Mouse (Mus musculus) macrophage (primary cell): Measurements from ENCODE around the gene Gm14399. TPM values are rescaled to one million over a fixed set of nuclear protein-coding genes. Genes with fewer than 3 reads are reported as not detected.
"Not testable (repeated sequence)": the region's sequence is repeated elsewhere in the genome, so short reads cannot be mapped to it uniquely, and the experiment has no call there.

ENCODE experiments used
- H3K27ac ChIP-seq: fragments of 350-480 bp; formaldehyde crosslinking; 2 replicates; pipeline ENCODE4 v1.9.0; 2021
- H3K36me3 ChIP-seq: fragments of 350-480 bp; formaldehyde crosslinking; 2 replicates; pipeline ENCODE4 v1.9.0; 2021; ENCODE audit errors: inconsistent target
- H3K4me3 ChIP-seq: fragments of 350-480 bp; formaldehyde crosslinking; 2 replicates; pipeline ENCODE4 v1.9.0; 2021; ENCODE audit errors: inconsistent target
- H3K79me2 ChIP-seq: fragments of 350-480 bp; formaldehyde crosslinking; 2 replicates; pipeline ENCODE4 v1.9.0; 2021; ENCODE audit errors: inconsistent target
- whole genome bisulfite sequencing: methylation state at CpG from one replicate; pipeline ENCODE4 v1.1.7; 2026; ENCODE audit warnings: inconsistent platforms; ENCODE audit not compliant: missing documents; 5-methylcytosine and 5-hydroxymethylcytosine counted together
- polyA plus RNA-seq: library from polyadenylated mRNA; stranded (reverse); fragments of 250-400 nt; gene quantifications from 3 replicates; pipeline ENCODE4 v1.2.4, GENCODE M21; 2018; ENCODE audit warnings: inconsistent platforms
- total RNA-seq, 78 experiments: library from RNA; depleted of rRNA; stranded (reverse); fragments of 250-400 nt; gene quantifications; 1 replicate in 9 of 78; 2 replicates in 24 of 78; 3 replicates in 43 of 78; 4 replicates in 2 of 78; pipeline ENCODE4 v1.2.4; 2018; ENCODE audit warnings: inconsistent platforms in 56 of 78

The Gm14399 gene
- total RNA-seq (2018; cell fraction: chromatin; rRNA removed): 10 to 100 TPM in 25 of 26 experiments, 1 to 10 TPM in 1; 8.3 to 76.8 (median 35.0) TPM
- 10 to 100 TPM in 2 of 26 experiments, 1 to 10 TPM in 24; 2.1 to 10.8 (median 4.2) TPM for total RNA-seq (2018; cell fraction: cytosol; rRNA removed)
- total RNA-seq (2018; cell fraction: nucleus; rRNA removed): 10 to 100 TPM in 20 of 26 experiments, 1 to 10 TPM in 6; 4.9 to 72.4 (median 14.3) TPM
- 3.3 to 6.0 TPM (median 3.8 TPM) in 3 replicates for polyA plus RNA-seq

GRCm38 (mm10) chr2:175141993-175142295, at the start of gene Gm14399:
TSS of gene Gm14399 (minus strand) at chr2:175142012.
- H3K36me3 ChIP-seq, H3K27ac ChIP-seq, H3K79me2 ChIP-seq: not testable (repeated sequence)
- peak within 1 kb of the TSS; percentile 38 for H3K4me3 ChIP-seq
- WGBS: no CpG with 5 or more reads among the region's 2 CpGs

- 50% methylated on average over 1 of the region's 1 CpGs for WGBS
- not testable (repeated sequence) for H3K27ac ChIP-seq, H3K36me3 ChIP-seq, H3K79me2 ChIP-seq, H3K4me3 ChIP-seq
Observed at GRCm38 (mm10) chr2:175179008-175179407, 37.2 kb upstream of the Gm14399 start.

GRCm38 (mm10) chr2:175176312-175176711, 34.5 kb upstream of the Gm14399 start:
- H3K4me3 ChIP-seq: no peak overlapping the region
- H3K36me3 ChIP-seq: no peaks in the 10 kb centered on the region
- H3K27ac ChIP-seq: no peak overlapping the region
- 84% methylated on average over 6 of the region's 6 CpGs for WGBS
- no peaks in the 10 kb centered on the region for H3K79me2 ChIP-seq

GRCm38 (mm10) chr2:175175401-175176180, 33.8 kb upstream of the Gm14399 start, which contains the start of gene Gm14443:
TSS of gene Gm14443 (minus strand) at chr2:175175871.
- not testable (repeated sequence) for H3K27ac ChIP-seq, H3K36me3 ChIP-seq, H3K4me3 ChIP-seq, H3K79me2 ChIP-seq
- WGBS: 85% methylated on average over 11 of the region's 12 CpGs

- H3K4me3 ChIP-seq, H3K27ac ChIP-seq, H3K79me2 ChIP-seq, H3K36me3 ChIP-seq: not testable (repeated sequence)
- WGBS: 98% methylated on average over 2 of the region's 2 CpGs
Observed at GRCm38 (mm10) chr2:175174058-175174457, 32.2 kb upstream of the Gm14399 start.

GRCm38 (mm10) chr2:175172906-175173595, 31.2 kb upstream of the Gm14399 start:
- not testable (repeated sequence) for H3K4me3 ChIP-seq, H3K27ac ChIP-seq, H3K79me2 ChIP-seq, H3K36me3 ChIP-seq
- 89% methylated on average over 3 of the region's 3 CpGs for WGBS

- Histone ChIP-seq H3K79me2 (no peaks in the 10 kb centered on the region), H3K4me3 (no peak overlapping the region), H3K27ac (no peak overlapping the region), H3K36me3 (no peaks in the 10 kb centered on the region)
- WGBS: 100% methylated on average over 2 of the region's 3 CpGs
Observed at GRCm38 (mm10) chr2:175172123-175172522, 30.3 kb upstream of the Gm14399 start.

GRCm38 (mm10) chr2:175166870-175167269, 25.1 kb upstream of the Gm14399 start:
- H3K36me3 ChIP-seq, H3K4me3 ChIP-seq, H3K79me2 ChIP-seq, H3K27ac ChIP-seq: not testable (repeated sequence)
- WGBS: 100% methylated on average over 2 of the region's 2 CpGs

- not testable (repeated sequence) for H3K4me3 ChIP-seq, H3K79me2 ChIP-seq, H3K27ac ChIP-seq, H3K36me3 ChIP-seq
- 90% methylated on average over 12 of the region's 12 CpGs for WGBS
Observed at GRCm38 (mm10) chr2:175165110-175165509, 23.3 kb upstream of the Gm14399 start.

GRCm38 (mm10) chr2:175161438-175161837, 19.6 kb upstream of the Gm14399 start:
- H3K36me3 ChIP-seq, H3K27ac ChIP-seq, H3K79me2 ChIP-seq, H3K4me3 ChIP-seq: not testable (repeated sequence)
- 98% methylated on average over 4 of the region's 4 CpGs for WGBS

- WGBS: 73% methylated on average over 2 of the region's 3 CpGs
- H3K4me3 ChIP-seq: no peak overlapping the region
- H3K79me2 ChIP-seq: no peaks in the 10 kb centered on the region
- no peaks in the 10 kb centered on the region for H3K36me3 ChIP-seq
- H3K27ac ChIP-seq: no peak overlapping the region
Observed at GRCm38 (mm10) chr2:175158642-175159041, 16.8 kb upstream of the Gm14399 start.

- WGBS: 92% methylated on average over 13 of the region's 13 CpGs
- Histone ChIP-seq H3K4me3 (no peak overlapping the region), H3K79me2 (no peaks in the 10 kb centered on the region), H3K27ac (no peak overlapping the region), H3K36me3 (no peaks in the 10 kb centered on the region)
Observed at GRCm38 (mm10) chr2:175156696-175157095, 14.9 kb upstream of the Gm14399 start.

GRCm38 (mm10) chr2:175141118-175141992, 457 bp downstream of the Gm14399 start:
- not testable (repeated sequence) for H3K79me2 ChIP-seq, H3K36me3 ChIP-seq, H3K27ac ChIP-seq
- WGBS: 5% methylated on average over 10 of the region's 25 CpGs
- peak overlapping the region; percentile 38 for H3K4me3 ChIP-seq

GRCm38 (mm10) chr2:175140624-175141023, 1.2 kb downstream of the Gm14399 start:
- not testable (repeated sequence) for H3K79me2 ChIP-seq, H3K4me3 ChIP-seq, H3K36me3 ChIP-seq, H3K27ac ChIP-seq
